Mouse (Mus musculus): ENCODE measurements around the gene Armc3. TPM values are rescaled to one million over a fixed set of nuclear protein-coding genes. Genes with fewer than 3 reads are reported as not detected.

Gene Armc3
- total and polyA plus RNA-seq, 3 experiments = 0.07 to 0.31 TPM; not detected in 1

DNA sequence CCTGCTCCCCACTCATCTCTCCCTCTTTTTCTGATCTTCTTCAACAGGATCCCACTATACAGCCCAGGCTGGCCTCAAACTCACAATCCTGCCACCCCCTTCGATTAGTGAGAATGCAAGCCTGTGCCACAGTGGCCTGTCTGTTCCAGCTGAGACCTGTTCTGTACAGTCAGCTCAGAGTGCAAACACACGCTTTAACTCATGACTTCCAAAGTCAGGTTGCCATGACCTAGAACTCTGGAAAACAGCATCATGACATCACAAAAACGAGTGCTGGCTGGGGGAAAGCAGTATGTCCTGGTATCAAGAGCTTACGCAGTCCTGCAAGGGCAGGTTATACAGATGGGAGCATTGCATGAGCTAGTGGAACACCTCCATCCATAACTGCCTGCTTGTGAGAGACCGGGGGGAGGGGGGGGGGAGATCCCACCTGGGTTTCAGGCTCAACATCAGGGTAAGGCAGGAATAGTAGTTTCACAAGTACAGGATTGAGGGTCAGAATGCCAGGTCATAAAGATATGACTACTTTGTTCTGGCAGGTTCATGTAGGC, 146.4 kb downstream of the Armc3 start:
- H3K4me1 ChIP-seq (ENCODE audit: control insufficient read depth in 1 of 2, insufficient read depth in 2 of 2, low read length in 2 of 2) = 0 out of 4 replicates have a peak, but pooled peaks cover 0 to 2% of the 10 kb centered on the region in 2 experiments
- no peak overlapping the region for H3K27ac ChIP-seq (ENCODE audit: control insufficient read depth, low read depth, low read length)
- no peaks in the 10 kb centered on the region for H3K79me2 ChIP-seq (ENCODE audit: control insufficient read depth, insufficient read depth, low read length, poor library complexity)
- H3K4me3 ChIP-seq (ENCODE audit: control insufficient read depth in 1 of 2, insufficient read depth in 1 of 2, low read depth in 2 of 2, low read length in 2 of 2) = no peak overlapping the region
- no peaks in the 10 kb centered on the region for H3K27me3 ChIP-seq (ENCODE audit: control insufficient read depth in 1 of 2, insufficient read depth in 2 of 2, low read length in 2 of 2)
- DNase-seq (ENCODE audit: low read depth, low spot score) = no peak
- no peak overlapping the region for H3K9ac ChIP-seq (ENCODE audit: control insufficient read depth, low read depth, low read length, poor library complexity, severe bottlenecking)
- no peaks in the 10 kb centered on the region for H3K9me3 ChIP-seq (replicated peaks; ENCODE audit: insufficient read depth, low read length)
- TF ChIP-seq TCF12 (IDR thresholded peaks at IDR 0.05; ENCODE audit: low read depth, low read length) (no peak), MEF2A (IDR thresholded peaks at IDR 0.05; ENCODE audit: extremely low read depth, insufficient replicate concordance, low read depth, low read length, poor library complexity, severe bottlenecking) (no peak), ZMIZ1 (IDR thresholded peaks at IDR 0.05; ENCODE audit: low read depth, low read length) (no peak), USF2 (IDR thresholded peaks at IDR 0.05; ENCODE audit: borderline replicate concordance in 1 of 2, insufficient read depth in 1 of 2, low read depth in 1 of 2, low read length in 2 of 2) (no peak), SMC3 (IDR thresholded peaks at IDR 0.05; ENCODE audit: low read depth, low read length) (no peak), RAD21 (IDR thresholded peaks at IDR 0.05; ENCODE audit: low read depth, low read length) (no peak), POLR2AphosphoS2 (IDR thresholded peaks at IDR 0.05; ENCODE audit: low read length) (no peak), CHD2 (IDR thresholded peaks at IDR 0.05; ENCODE audit: low read length) (no peak)
- H3K36me3 ChIP-seq (ENCODE audit: control insufficient read depth in 1 of 2, insufficient read depth in 2 of 2, low read length in 2 of 2) = peaks cover 0 to 9% of the 10 kb centered on the region in 2 experiments; a peak in 2 of 4 replicates

DNA sequence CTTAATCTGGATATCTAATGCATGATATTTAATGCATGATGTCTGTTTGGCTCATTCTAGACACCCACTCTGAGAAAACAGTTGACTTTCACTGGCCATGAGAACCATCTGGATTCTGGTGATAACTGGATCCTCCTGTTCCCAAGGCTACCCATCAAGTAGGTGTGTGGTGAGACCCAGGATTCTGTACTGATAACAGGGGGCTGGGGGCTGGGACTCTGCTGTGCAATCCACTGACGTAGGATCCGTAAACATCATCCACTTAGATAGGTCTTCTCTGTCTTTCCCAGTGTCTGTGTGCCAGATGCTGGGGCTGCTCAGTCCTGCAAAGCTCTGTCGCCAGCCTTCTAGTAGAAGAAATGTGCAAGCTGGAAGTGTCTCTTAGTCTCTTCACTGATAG, 149.4 kb downstream of the Armc3 start:
- Histone ChIP-seq H3K4me1 (ENCODE audit: control insufficient read depth in 1 of 2, insufficient read depth in 2 of 2, low read length in 2 of 2) (0 out of 4 replicates have a peak, but pooled peaks cover 0 to 2% of the 10 kb centered on the region in 2 experiments), H3K9me3 (replicated peaks; ENCODE audit: insufficient read depth, low read length) (no peaks in the 10 kb centered on the region), H3K27ac (ENCODE audit: control insufficient read depth, low read depth, low read length) (no peak overlapping the region), H3K36me3 (ENCODE audit: control insufficient read depth in 1 of 2, insufficient read depth in 2 of 2, low read length in 2 of 2) (peaks cover 0 to 7% of the 10 kb centered on the region in 2 experiments; a peak in 2 of 4 replicates), H3K27me3 (ENCODE audit: control insufficient read depth in 1 of 2, insufficient read depth in 2 of 2, low read length in 2 of 2) (no peaks in the 10 kb centered on the region), H3K79me2 (ENCODE audit: control insufficient read depth, insufficient read depth, low read length, poor library complexity) (no peaks in the 10 kb centered on the region), H3K9ac (ENCODE audit: control insufficient read depth, low read depth, low read length, poor library complexity, severe bottlenecking) (no peak overlapping the region), H3K4me3 (ENCODE audit: control insufficient read depth in 1 of 2, insufficient read depth in 1 of 2, low read depth in 2 of 2, low read length in 2 of 2) (no peak overlapping the region)
- no peak for TF ChIP-seq MAX (IDR thresholded peaks at IDR 0.05; ENCODE audit: low read length)
- no peak for TF ChIP-seq GATA1 (IDR thresholded peaks at IDR 0.05; ENCODE audit: low read depth, low read length)
- no peak for TF ChIP-seq MXI1 (IDR thresholded peaks at IDR 0.05; ENCODE audit: low read depth, low read length)
- DNase-seq (ENCODE audit: low read depth, low spot score) = no peak

DNA sequence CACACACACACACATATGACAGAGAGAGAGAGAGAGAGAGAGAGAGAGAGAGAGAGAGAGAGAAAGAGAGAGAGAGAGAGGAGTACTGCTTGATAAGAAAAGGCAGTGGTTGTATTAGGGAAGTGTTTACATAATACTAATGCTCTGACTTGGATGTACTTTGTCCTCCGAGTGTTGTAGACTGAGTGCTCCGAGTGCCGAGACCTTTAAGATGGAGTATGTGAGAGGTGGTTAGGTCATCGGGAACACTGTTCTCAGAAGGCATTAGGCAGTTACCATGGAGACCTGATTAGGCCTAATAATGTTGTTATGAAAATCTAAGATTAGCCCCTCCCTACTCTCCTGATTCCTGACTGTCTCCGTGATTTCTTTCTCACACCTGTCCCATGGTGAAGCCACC, 151.1 kb downstream of the Armc3 start:
- H3K9me3 ChIP-seq (replicated peaks; ENCODE audit: insufficient read depth, low read length) = no peaks in the 10 kb centered on the region
- H3K79me2 ChIP-seq (ENCODE audit: control insufficient read depth, insufficient read depth, low read length, poor library complexity) = no peaks in the 10 kb centered on the region
- no peak overlapping the region for H3K27ac ChIP-seq (ENCODE audit: control insufficient read depth, low read depth, low read length)
- no peak for TF ChIP-seq POLR2AphosphoS2 (IDR thresholded peaks at IDR 0.05; ENCODE audit: low read length)
- no peak for TF ChIP-seq RCOR1 (IDR thresholded peaks at IDR 0.05; ENCODE audit: low read depth, low read length)
- TF ChIP-seq NRF1 (IDR thresholded peaks at IDR 0.05; ENCODE audit: insufficient read depth, low read depth, low read length, poor library complexity, severe bottlenecking) = no peak
- TF ChIP-seq USF1 (IDR thresholded peaks at IDR 0.05; ENCODE audit: low read depth, low read length) = no peak
- TF ChIP-seq SIN3A (IDR thresholded peaks at IDR 0.05; ENCODE audit: low read length) = no peak
- TF ChIP-seq MAFK (IDR thresholded peaks at IDR 0.05; ENCODE audit: borderline replicate concordance, low read depth, low read length) = no peak
- no peak for TF ChIP-seq GATA1 (IDR thresholded peaks at IDR 0.05; ENCODE audit: low read depth, low read length)
- no peak for TF ChIP-seq BHLHE40 (IDR thresholded peaks at IDR 0.05; ENCODE audit: borderline replicate concordance, low read depth, low read length)
- TF ChIP-seq RAD21 (IDR thresholded peaks at IDR 0.05; ENCODE audit: low read depth, low read length) = no peak
- TF ChIP-seq CTCF (IDR thresholded peaks at IDR 0.05 in 2 of 3, conservative IDR thresholded peaks at IDR 0.05 in 1 of 3; ENCODE audit: control insufficient read depth in 1 of 3, insufficient read depth in 1 of 3, low read depth in 2 of 3, low read length in 3 of 3, poor library complexity in 1 of 3, severe bottlenecking in 1 of 3) = no peak
- no peak for TF ChIP-seq CHD2 (IDR thresholded peaks at IDR 0.05; ENCODE audit: low read length)
- TF ChIP-seq MAZ (IDR thresholded peaks at IDR 0.05; ENCODE audit: low read depth, low read length) = no peak
- TF ChIP-seq POLR2A (IDR thresholded peaks at IDR 0.05; ENCODE audit: control insufficient read depth in 1 of 2, insufficient read depth in 1 of 2, low read depth in 1 of 2, low read length in 2 of 2, poor library complexity in 1 of 2) = no peak
- no peak for TF ChIP-seq KAT2A (conservative IDR thresholded peaks at IDR 0.05; ENCODE audit: low read depth, low read length)
- H3K36me3 ChIP-seq (ENCODE audit: control insufficient read depth in 1 of 2, insufficient read depth in 2 of 2, low read length in 2 of 2) = no peaks in the 10 kb centered on the region
- H3K4me1 ChIP-seq (ENCODE audit: control insufficient read depth in 1 of 2, insufficient read depth in 2 of 2, low read length in 2 of 2) = no peaks in the 10 kb centered on the region
- DNase-seq (ENCODE audit: low read depth, low spot score) = no peak
- H3K9ac ChIP-seq (ENCODE audit: control insufficient read depth, low read depth, low read length, poor library complexity, severe bottlenecking) = no peak overlapping the region
- no peaks in the 10 kb centered on the region for H3K27me3 ChIP-seq (ENCODE audit: control insufficient read depth in 1 of 2, insufficient read depth in 2 of 2, low read length in 2 of 2)
- H3K4me3 ChIP-seq (ENCODE audit: control insufficient read depth in 1 of 2, insufficient read depth in 1 of 2, low read depth in 2 of 2, low read length in 2 of 2) = no peak overlapping the region

Measured in MEL (cell line).